ENCODE assay signal across 10 mouse cellular contexts in the genomic region with DNA sequence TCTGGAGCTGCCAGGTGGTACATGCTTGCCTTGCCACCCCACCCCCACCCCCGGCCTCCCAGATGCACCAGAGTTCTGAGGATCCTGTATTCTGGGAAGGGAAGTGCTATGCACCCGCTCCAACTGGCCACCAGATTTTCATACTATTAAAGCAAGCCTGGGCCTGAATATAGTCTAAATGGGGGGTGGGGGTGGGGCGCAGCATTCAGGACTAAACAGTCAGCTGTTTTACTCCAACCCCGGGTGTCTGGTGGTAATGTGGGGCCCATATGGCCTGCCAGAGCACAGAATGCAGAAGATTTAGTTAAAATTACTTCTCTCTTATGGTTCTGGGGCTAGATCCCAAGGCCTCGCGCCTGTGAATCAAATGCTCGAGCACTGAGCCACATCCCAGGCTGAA.
"Had no signal": no experiment of that assay in that cellular context is flagged by ENCODE, and none has a peak within 500 bp of the region (broad histone marks: within the 10 kb centered on the region; RNA-seq: fewer than 3 reads in every experiment).

No protein-coding gene starts in this region.

- H3K27ac ChIP-seq: liver, embryonic 14.5 days; midbrain, embryonic 13.5 days; stomach, embryonic 15.5 days had no signal

- H3K4me2 ChIP-seq: midbrain, embryonic 13.5 days; stomach, embryonic 15.5 days had no signal

- ATAC-seq: midbrain, embryonic 13.5 days had no signal

- DNase-seq: kidney, adult 18-20 months; kidney, postnatal 14 days; layer of hippocampus, postnatal 36 days; lung, adult 18-20 months; lung, postnatal 36 days; retina, postnatal 1 day; right cerebral cortex, postnatal 4 days had no signal

- H3K36me3 ChIP-seq: midbrain, embryonic 13.5 days; stomach, embryonic 15.5 days had no signal

- H3K27me3 ChIP-seq: midbrain, embryonic 13.5 days; stomach, embryonic 15.5 days had no signal

- H3K9me3 ChIP-seq: midbrain, embryonic 13.5 days; stomach, embryonic 15.5 days had no signal

- H3K4me1 ChIP-seq: stomach, embryonic 15.5 days had no signal

- H3K4me3 ChIP-seq: midbrain, embryonic 13.5 days; stomach, embryonic 15.5 days had no signal

- H3K9ac ChIP-seq: liver, embryonic 14.5 days; midbrain, embryonic 13.5 days; stomach, embryonic 15.5 days had no signal
